Mouse (Mus musculus) stomach, adult 2 months (tissue): Measurements from ENCODE around the gene Tsc2. TPM values are rescaled to one million over a fixed set of nuclear protein-coding genes. Genes with fewer than 3 reads are reported as not detected.

Source experiments
- polyA plus RNA-seq: library from polyadenylated mRNA; depleted of rRNA; stranded (reverse); fragments of >200 nt; gene quantifications from 2 replicates; pipeline ENCODE4 v1.2.3, GENCODE M21; 2012; rRNA removed

The Tsc2 gene
- polyA plus RNA-seq, result 76.4 and 92.7 TPM in 2 replicates

DNA sequence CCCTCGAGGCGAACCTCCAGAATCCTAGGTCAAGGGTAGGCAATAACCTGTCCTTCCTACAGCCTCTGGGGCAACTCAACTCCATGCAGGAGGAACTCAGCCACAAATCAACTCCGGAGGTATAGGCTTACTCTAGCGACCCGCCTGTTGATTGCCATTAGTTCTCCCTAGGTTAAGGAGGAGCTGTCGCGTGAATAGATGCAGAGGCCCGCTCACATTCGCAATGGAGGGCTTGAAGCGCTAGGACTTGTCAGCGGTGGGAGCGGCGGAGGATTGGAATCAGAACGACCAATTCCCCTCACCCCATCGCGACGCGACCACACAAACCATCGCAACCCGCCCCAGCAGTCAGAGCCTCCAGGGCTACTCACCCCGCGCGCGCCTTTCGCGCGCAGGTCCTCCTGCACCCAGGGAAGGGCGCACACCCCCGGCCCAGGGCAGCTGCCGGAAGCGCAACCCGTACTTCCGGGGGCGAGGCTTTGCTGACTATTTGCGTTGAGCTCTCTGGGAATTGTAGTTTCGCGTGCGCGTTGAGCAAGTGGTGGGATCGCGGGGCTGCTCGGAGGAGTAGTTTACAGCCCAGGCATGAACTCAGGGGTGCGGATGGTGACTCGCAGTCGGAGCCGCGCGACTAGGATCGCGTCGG is at the start of gene Tsc2, which contains the start of gene Nthl1:
Gene Tsc2 (minus strand): TSS at position 464 of the 646 bp plus-strand sequence.
Gene Nthl1 (plus strand): TSS at position 514 of the 646 bp plus-strand sequence.

DNA sequence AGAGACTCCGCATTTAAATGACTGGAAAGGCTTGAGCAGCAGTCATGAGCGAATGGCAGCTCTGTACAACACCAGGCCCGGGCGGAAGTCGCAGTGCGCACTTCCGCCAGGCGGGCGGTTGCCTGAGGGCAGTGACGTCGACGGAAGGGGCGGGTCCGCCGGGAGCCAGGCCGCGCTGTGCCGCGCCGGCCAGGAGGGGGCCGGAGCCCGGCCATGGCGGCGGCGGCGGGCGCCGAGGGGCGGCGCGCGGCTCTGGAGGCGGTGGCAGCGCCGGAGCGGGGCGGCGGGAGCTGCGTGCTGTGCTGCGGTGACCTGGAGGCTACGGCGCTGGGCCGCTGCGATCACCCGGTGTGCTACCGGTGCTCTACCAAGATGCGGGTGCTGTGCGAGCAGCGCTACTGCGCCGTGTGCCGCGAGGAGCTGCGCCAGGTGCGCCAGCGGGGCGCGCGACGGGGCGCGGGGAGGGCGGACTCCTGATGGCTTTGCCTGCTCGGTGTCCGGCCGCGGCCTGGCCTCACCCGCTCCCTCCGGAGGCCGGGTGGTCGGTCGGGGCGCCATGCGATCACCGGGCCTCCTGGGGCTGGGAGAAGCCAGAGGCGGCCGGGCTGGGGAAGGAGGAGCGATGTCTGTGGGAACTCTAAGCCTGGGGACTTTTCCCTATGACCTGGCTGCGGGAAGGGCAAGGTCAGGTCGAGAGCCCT is 37.3 kb upstream of the Tsc2 start, which contains the start of gene Zfp598:
Gene Zfp598 (plus strand): TSS at position 143 of the 701 bp plus-strand sequence.

DNA sequence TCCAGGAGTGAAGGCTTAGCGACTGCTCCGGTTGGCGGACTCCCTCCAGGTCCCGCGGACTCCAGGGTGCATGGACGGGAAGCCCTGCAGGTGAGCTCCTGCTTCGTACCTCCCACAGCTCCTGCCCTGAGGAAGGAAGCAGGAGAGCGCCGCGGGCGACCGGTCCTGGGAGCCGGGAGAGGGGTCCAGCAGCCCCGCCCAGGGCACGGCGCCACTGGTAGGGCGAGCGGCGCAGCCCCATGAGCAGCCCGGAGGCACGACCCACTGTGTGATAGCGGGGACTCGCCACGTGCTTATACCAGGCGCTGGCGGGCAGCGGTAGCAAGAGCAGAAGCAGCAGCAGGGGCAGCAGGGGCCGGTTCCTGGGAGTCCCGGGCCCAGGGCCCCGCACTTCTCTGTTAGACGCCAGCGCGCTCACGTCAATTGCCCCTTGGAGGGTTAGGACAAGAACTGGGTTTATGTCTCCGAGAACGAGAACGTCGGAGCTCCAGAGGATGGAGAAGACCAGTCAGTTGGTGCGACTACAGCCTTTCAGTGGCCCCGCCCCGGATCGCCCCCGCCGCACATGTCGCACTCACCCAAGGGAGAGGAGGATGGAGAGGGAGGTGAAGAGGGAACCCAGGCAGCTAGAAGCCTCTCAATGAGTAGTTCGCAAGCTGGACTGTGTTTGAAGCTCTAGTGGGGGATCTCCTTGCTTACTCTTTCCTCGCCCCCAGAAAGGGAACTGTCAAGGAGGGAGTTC is 25.8 kb upstream of the Tsc2 start, which contains the start of gene Npw:
Gene Npw (minus strand): TSS at position 441 of the 742 bp plus-strand sequence.

GRCm38 (mm10) chr17:24650070-24650616 is 17.7 kb upstream of the Tsc2 start, which contains the start of gene Slc9a3r2:
TSS of gene Slc9a3r2 (minus strand) at chr17:24650327.

DNA sequence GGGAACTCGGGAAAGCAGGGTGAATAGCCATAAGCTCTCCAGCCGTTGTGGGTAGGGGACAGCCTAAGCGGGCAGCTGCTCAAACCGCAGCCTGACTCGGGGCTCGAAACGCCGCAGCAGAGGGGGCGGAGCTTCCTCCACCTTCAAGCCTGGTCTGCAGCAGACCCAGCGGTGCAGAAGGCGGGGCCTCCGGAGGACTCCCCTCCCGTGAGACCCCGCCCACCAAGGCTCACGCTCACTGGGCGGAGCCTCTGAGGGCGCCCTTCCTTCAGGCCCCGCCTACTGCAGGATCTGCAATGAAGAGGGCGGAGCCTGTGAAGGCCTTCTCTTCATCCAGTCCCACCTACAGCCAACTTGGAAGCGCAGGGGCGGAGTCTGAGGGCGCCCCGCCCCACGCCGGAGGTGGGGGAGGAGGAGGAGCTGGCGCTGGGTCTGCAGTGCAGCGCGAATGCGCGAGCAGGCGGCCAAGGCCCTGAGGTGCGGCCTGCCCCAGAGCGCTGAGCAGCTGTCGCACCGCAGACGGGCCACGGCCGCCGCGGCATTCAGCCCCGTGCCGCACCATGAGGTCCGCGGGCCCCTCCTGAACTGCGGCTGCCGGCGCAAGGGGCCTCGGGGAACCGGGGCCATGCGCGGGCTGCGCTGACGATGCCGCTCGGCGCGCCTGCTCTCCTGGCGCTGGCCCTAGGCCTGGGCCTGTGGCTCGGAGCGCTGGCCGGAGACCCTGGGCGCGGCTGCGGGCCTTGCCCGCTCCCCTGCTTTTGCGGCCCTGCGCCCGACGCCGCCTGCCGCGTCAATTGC is 82.6 kb downstream of the Tsc2 start, which contains the start of gene Pkd1:
Gene Pkd1 (plus strand): TSS at position 217 of the 798 bp plus-strand sequence.

Other genes starting within 250 kb of the Tsc2 start
- gene Rnps1, start 218.1 kb downstream of the Tsc2 start, polyA plus RNA-seq, result 34.7 and 57.6 TPM in 2 replicates
- 36.9 and 55.2 TPM in 2 replicates for gene Eci1, start 206.0 kb downstream of the Tsc2 start, polyA plus RNA-seq
- 14.8 and 19.5 TPM in 2 replicates for gene Dnase1l2, start 189.5 kb downstream of the Tsc2 start, polyA plus RNA-seq
- 36.0 and 36.4 TPM in 2 replicates for gene E4f1, start 162.3 kb downstream of the Tsc2 start, polyA plus RNA-seq
- gene Pgp, start 162.2 kb downstream of the Tsc2 start, polyA plus RNA-seq, result 31.9 and 71.4 TPM in 2 replicates
- 0.89 and 2.0 TPM in 2 replicates for gene Bricd5, start 158.7 kb downstream of the Tsc2 start, polyA plus RNA-seq
- gene Mlst8, start 153.6 kb downstream of the Tsc2 start, polyA plus RNA-seq, result 17.7 and 18.0 TPM in 2 replicates
- 0.31 and 0.43 TPM in 2 replicates for gene Caskin1, start 144.0 kb downstream of the Tsc2 start, polyA plus RNA-seq
- 69.9 and 81.7 TPM in 2 replicates for gene Traf7, start 104.7 kb downstream of the Tsc2 start, polyA plus RNA-seq
- gene Rab26, start 98.4 kb downstream of the Tsc2 start, polyA plus RNA-seq, result 0.52 and 0.64 TPM in 2 replicates
- 28.7 and 31.6 TPM in 2 replicates for gene Pkd1, start 82.8 kb downstream of the Tsc2 start, polyA plus RNA-seq
- gene Nthl1, start 50 bp upstream of the Tsc2 start, polyA plus RNA-seq, result 4.2 and 7.1 TPM in 2 replicates
- 79.0 and 91.9 TPM in 2 replicates for gene Slc9a3r2, start 17.7 kb upstream of the Tsc2 start, polyA plus RNA-seq
- gene Npw, start 25.8 kb upstream of the Tsc2 start, polyA plus RNA-seq, result 82.5 and 162 TPM in 2 replicates
- 38.5 and 39.1 TPM in 2 replicates for gene Zfp598, start 37.1 kb upstream of the Tsc2 start, polyA plus RNA-seq
- 1.4 and 1.7 TPM in 2 replicates for gene Syngr3, start 57.3 kb upstream of the Tsc2 start, polyA plus RNA-seq
- 7.2 and 30.2 TPM in 2 replicates for gene Gfer, start 63.5 kb upstream of the Tsc2 start, polyA plus RNA-seq
- gene Noxo1, start 63.6 kb upstream of the Tsc2 start, polyA plus RNA-seq, result 11.3 and 12.3 TPM in 2 replicates
- gene Tbl3, start 75.0 kb upstream of the Tsc2 start, polyA plus RNA-seq, result 25.5 and 30.0 TPM in 2 replicates
- 0.13 and 0.33 TPM in 2 replicates for gene Rnf151, start 85.4 kb upstream of the Tsc2 start, polyA plus RNA-seq
- gene Rps2, start 85.5 kb upstream of the Tsc2 start, polyA plus RNA-seq, result 1,596 and 3,241 TPM in 2 replicates
- 158 and 263 TPM in 2 replicates for gene Ndufb10, start 91.8 kb upstream of the Tsc2 start, polyA plus RNA-seq
- 2.5 and 3.6 TPM in 2 replicates for gene Rpl3l, start 95.2 kb upstream of the Tsc2 start, polyA plus RNA-seq
- gene Msrb1, start 104.0 kb upstream of the Tsc2 start, polyA plus RNA-seq, result 78.4 and 78.5 TPM in 2 replicates
- 3.0 and 3.9 TPM in 2 replicates for gene Hs3st6, start 120.4 kb upstream of the Tsc2 start, polyA plus RNA-seq
- gene Meiob, start 171.7 kb upstream of the Tsc2 start, polyA plus RNA-seq, result not detected in 2 replicates
- 37.2 and 61.0 TPM in 2 replicates for gene Hagh, start 207.5 kb upstream of the Tsc2 start, polyA plus RNA-seq
- gene Fahd1, start 217.7 kb upstream of the Tsc2 start, polyA plus RNA-seq, result 5.4 and 6.5 TPM in 2 replicates
- gene Igfals, start 233.4 kb upstream of the Tsc2 start, polyA plus RNA-seq, result 2.3 and 5.1 TPM in 2 replicates